Mouse (Mus musculus): ENCODE data around the gene Psen2. TPM values are rescaled to one million over a fixed set of nuclear protein-coding genes. Genes with fewer than 3 reads are reported as not detected.

Gene Psen2
- 10 to 100 TPM; 19.2 to 21.1 TPM for total RNA-seq (2023)

DNA sequence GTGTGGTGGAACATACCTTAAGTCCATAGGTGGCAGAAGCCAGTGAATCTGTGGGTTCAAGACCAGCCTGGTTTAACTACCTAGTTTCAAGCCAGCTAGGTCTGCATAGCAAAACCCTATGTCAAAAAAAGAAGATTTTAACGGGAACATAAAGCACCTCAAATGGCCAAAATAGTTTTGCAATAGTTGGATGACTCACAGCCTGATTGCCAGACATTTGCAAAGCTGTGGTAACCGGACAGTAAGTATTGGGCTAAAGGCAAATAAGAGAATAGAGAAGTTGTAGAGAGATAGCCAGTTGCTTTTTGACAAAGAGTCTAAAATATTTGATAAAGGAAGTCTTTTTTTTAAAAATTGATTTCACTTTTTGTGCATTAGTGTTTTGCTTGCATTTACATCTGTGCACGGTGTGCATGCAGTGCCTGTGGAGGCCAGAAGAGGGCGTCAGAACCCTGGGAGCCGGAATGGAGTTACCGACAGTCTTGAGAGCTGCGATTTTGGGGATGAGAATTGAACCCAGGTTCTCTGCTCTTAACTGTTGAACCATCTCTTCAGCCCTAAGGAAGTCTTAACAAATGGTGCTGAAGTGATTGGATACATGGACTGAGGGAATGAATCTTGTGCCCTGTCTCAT is at the start of gene Psen2:
Gene Psen2 (minus strand): TSS at position 75 of the 634 bp plus-strand sequence.

DNA sequence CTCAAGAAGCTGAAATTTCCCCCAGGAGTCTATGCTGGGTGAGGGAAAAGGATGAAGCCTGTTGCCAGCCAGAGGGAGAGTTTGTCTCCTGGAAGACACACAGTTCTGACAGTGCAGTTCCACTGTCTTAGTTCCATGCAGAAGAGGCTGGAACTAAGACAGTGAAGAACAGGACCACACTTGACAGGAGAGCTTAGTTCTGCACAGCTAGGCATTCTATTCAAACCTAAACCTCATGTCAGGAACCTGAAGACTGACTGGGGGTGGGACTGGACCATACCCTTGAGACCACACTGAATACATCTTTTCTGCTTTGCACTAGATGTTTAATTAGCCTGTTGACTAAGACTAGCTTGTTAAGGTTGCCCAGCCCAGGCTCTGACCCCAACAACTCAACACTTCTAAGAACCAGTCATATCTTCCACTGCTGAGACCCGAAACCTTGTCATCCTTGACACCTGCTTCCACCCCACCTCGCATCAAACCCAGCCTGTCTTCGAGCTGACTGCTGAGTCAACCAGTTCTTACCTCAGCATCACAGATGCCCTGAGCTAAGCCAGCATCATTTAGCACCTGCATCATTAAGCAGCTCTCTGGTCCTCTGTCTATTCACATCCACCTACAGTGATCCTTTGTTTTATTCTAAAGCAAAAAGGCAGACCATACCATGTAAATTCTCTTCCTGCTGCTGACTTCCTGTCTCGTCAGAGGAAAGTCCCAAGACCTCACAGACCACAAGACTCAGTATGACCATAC is 64.1 kb downstream of the Psen2 start, which contains the start of gene Coq8a:
Gene Coq8a (minus strand): TSS at position 644 of the 756 bp plus-strand sequence.

Other genes starting within 250 kb of the Psen2 start
- 1 to 10 TPM; 3.9 to 4.6 TPM for gene Coq8a, start 63.8 kb downstream of the Psen2 start, total RNA-seq (2023)
- gene Itpkb, start 67.0 kb upstream of the Psen2 start, total RNA-seq (2023): 10 to 100 TPM; 49.6 to 49.7 TPM
- gene Stum, start 220.1 kb upstream of the Psen2 start, total RNA-seq (2023): under 1 TPM in 1 of 2 experiments, not detected in 1; 0.07 TPM